Mouse (Mus musculus): ENCODE measurements around the gene Cep41. TPM values are rescaled to one million over a fixed set of nuclear protein-coding genes. Genes with fewer than 3 reads are reported as not detected.

Cep41 gene
- polyA plus RNA-seq, 1 experiment = 4.1 TPM

DNA sequence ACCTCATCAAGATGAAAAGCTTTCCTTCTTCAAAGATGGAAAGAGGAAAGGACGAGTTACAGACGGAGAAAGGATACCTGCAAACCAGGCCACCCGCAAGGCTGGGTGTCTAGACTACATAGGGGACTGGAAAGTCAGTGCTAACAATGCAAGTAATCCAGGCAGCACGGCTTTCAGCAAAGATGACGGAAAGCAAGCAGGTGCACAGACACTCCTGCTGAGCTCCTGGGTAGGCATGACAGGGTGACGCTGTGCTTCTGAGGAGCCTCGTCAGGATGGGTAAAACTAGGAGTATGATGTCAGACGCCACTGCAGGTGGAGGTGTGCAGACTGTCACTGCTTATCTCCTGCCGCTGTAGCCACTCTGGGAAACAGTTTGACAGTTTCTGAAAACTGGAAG is 16.0 kb downstream of the Cep41 start:
- no peak overlapping the region for H3K27ac ChIP-seq (ENCODE audit: insufficient read depth, low read length)
- 84% methylated on average over 9 of the region's 9 CpGs for WGBS
- H3K27me3 ChIP-seq (ENCODE audit: control insufficient read depth, insufficient read depth, low read length) = no peaks in the 10 kb centered on the region
- no peak for TF ChIP-seq POLR2A (IDR thresholded peaks at IDR 0.05; ENCODE audit: borderline replicate concordance, insufficient read depth, low read length)
- no peak for TF ChIP-seq CTCF (IDR thresholded peaks at IDR 0.05; ENCODE audit: borderline replicate concordance, insufficient read depth, low read depth, low read length)
- no peak for DNase-seq
- no peak overlapping the region for H3K4me3 ChIP-seq (replicated peaks; ENCODE audit: insufficient read depth, low read depth, low read length)
- peaks cover 2% of the 10 kb centered on the region; the same call in 1 of the 2 replicates for H3K4me1 ChIP-seq (ENCODE audit: control insufficient read depth, insufficient read depth, low read length)

DNA sequence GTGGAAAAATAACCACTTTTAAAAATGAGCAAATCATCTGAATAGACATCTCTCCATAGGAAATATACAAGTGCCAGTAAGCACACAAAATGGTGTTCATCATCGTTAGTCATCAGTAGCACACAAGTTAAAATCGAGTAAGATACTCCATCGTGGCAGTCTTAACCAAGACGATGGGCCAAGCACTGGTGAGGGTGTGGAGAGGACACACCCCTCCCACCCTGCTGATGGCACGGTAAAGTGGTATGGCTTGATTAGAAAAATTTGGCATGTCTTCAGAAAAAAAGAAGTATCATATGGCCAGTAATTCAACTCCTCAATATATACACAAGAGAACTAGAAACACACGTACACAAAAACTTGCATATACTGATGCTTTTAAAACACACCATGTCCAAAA is 17.0 kb downstream of the Cep41 start:
- H3K27ac ChIP-seq (ENCODE audit: insufficient read depth, low read length) = no peak overlapping the region
- WGBS = 84% methylated on average over 6 of the region's 6 CpGs
- TF ChIP-seq POLR2A (IDR thresholded peaks at IDR 0.05; ENCODE audit: borderline replicate concordance, insufficient read depth, low read length) (no peak), CTCF (IDR thresholded peaks at IDR 0.05; ENCODE audit: borderline replicate concordance, insufficient read depth, low read depth, low read length) (no peak)
- H3K4me3 ChIP-seq (replicated peaks; ENCODE audit: insufficient read depth, low read depth, low read length) = no peak overlapping the region
- peaks cover 2% of the 10 kb centered on the region; the same call in 1 of the 2 replicates for H3K4me1 ChIP-seq (ENCODE audit: control insufficient read depth, insufficient read depth, low read length)
- no peak for DNase-seq
- no peaks in the 10 kb centered on the region for H3K27me3 ChIP-seq (ENCODE audit: control insufficient read depth, insufficient read depth, low read length)

DNA sequence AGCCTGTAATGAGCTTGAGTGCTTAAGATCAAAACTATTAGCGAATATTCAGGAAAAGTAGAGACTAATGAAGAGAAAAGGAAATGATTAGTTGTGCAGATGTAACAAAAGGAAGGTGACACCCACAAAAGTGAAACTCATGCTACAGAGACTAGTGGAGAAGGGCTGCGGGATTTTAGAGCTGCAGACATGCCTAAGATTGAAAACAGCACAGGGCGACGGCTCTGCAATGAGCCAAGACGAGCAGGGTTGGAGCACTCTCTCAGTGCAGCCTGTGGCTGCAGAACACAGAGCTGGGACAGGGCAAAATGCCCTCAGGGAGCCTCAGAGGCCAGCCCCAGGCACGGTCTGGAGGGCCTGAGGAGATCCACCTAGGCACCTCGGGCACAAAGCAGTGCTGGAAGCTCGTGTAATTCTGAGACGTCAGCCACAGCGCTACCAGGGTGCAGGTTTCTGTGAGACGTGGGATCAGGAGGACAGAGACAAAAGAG is 18.2 kb downstream of the Cep41 start:
- DNase-seq = peak; percentile 12 to 32
- no peak overlapping the region for H3K27ac ChIP-seq (ENCODE audit: insufficient read depth, low read length)
- WGBS = 34% methylated on average over 11 of the region's 11 CpGs
- no peaks in the 10 kb centered on the region for H3K27me3 ChIP-seq (ENCODE audit: control insufficient read depth, insufficient read depth, low read length)
- H3K4me3 ChIP-seq (replicated peaks; ENCODE audit: insufficient read depth, low read depth, low read length) = no peak overlapping the region
- TF ChIP-seq POLR2A (IDR thresholded peaks at IDR 0.05; ENCODE audit: borderline replicate concordance, insufficient read depth, low read length) = no peak
- no peak for TF ChIP-seq CTCF (IDR thresholded peaks at IDR 0.05; ENCODE audit: borderline replicate concordance, insufficient read depth, low read depth, low read length)
- peaks cover 2% of the 10 kb centered on the region; the same call in 1 of the 2 replicates for H3K4me1 ChIP-seq (ENCODE audit: control insufficient read depth, insufficient read depth, low read length)

DNA sequence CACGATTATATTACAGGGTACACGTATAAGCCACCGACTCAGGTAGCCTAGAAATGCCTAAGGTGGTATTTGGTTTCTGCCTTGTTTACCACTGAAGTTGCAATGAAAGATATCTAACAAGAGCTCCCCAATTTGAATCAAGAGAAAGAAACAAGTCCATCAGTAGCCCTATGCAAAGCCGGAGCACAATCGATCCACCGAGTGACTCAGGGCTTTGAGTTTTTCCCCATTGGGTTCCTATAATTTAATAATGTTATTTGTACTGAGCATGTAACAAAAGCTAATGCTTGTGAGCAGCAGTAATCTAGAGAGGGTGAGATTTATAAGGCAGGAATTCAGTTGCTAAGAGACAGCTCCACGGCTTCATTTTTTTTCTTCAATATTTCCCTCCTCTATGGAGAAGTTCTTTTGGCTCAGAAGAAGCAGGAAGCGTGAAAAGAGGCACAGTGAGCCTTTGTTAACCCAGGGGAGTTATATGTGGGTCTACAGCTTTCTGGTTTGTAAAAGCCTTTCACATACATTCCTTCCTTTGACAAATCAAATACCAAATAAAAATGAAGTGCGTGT is 18.8 kb downstream of the Cep41 start:
- Histone ChIP-seq H3K4me1 (ENCODE audit: control insufficient read depth, insufficient read depth, low read length) (peaks cover 2% of the 10 kb centered on the region; the same call in 1 of the 2 replicates), H3K4me3 (replicated peaks; ENCODE audit: insufficient read depth, low read depth, low read length) (no peak overlapping the region), H3K27ac (ENCODE audit: insufficient read depth, low read length) (no peak overlapping the region), H3K27me3 (ENCODE audit: control insufficient read depth, insufficient read depth, low read length) (no peaks in the 10 kb centered on the region)
- TF ChIP-seq CTCF (IDR thresholded peaks at IDR 0.05; ENCODE audit: borderline replicate concordance, insufficient read depth, low read depth, low read length) (no peak), POLR2A (IDR thresholded peaks at IDR 0.05; ENCODE audit: borderline replicate concordance, insufficient read depth, low read length) (no peak)
- DNase-seq = no peak
- WGBS = 64% methylated on average over 9 of the region's 9 CpGs

DNA sequence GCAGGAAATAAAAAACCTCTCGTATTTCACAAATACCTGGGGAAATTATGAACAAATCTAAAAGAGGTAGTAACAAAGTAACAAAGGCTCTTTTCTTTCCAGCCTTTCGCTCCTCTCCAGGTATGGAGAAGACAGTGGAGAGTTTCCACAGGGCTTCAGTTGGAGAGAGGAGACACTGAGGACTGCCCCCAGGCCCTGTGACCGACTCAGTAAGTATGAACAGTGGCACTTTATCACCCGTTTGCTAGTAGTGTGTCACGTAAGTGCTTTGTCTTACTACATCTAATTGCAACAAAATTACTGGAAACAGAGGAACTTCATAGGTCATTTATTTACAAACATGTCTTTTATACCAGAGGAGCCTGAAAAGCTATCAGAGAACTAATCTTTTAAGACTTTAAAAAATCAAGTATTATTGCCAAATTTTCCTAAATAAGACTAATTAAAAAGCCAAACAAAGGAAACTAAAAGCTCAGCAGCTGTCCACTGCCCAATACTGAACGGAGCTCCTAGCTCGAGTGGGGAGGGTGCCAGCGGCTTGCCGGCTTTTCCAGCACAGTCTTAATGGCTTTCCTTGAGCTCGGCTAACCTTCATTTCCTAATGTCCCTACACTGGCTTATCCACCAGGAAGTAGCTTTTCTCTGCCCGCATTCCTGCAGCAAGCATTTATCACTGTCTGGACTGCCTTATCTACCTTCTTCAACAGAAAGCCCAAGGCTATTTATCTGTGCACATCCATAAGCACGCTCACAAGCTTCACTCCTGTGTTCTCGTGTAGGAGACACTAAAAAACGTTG is 19.6 kb downstream of the Cep41 start:
- H3K4me3 ChIP-seq (replicated peaks; ENCODE audit: insufficient read depth, low read depth, low read length) = peak overlapping the region; percentile 8
- H3K27ac ChIP-seq (ENCODE audit: insufficient read depth, low read length) = no peak overlapping the region
- TF ChIP-seq CTCF (IDR thresholded peaks at IDR 0.05; ENCODE audit: borderline replicate concordance, insufficient read depth, low read depth, low read length) (no peak), POLR2A (IDR thresholded peaks at IDR 0.05; ENCODE audit: borderline replicate concordance, insufficient read depth, low read length) (no peak)
- no peaks in the 10 kb centered on the region for H3K27me3 ChIP-seq (ENCODE audit: control insufficient read depth, insufficient read depth, low read length)
- DNase-seq = peak in 1 of 2 experiments; percentile 14
- 41% methylated on average over 14 of the region's 14 CpGs for WGBS
- peaks cover 2% of the 10 kb centered on the region; the same call in 1 of the 2 replicates for H3K4me1 ChIP-seq (ENCODE audit: control insufficient read depth, insufficient read depth, low read length)

DNA sequence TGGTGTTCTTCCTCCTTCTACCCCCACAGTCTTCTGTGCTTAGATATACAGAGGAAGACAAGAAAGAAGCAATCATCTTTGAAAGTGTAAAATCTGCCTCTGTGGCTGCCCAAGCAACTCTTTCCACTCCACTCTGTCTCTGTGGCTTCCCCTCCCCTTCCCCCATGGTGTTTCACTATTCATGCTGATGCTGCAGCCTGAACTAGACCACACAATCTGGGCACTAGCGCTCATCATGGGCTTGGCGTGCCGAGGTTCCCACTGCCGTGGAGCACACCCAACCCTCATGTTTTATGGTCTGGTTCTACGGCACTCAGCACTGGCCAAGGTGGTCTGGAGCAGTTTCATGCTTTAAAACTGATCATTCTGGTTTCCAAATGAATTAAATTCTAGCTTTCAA is 21.9 kb downstream of the Cep41 start:
- Histone ChIP-seq H3K27ac (ENCODE audit: insufficient read depth, low read length) (no peak overlapping the region), H3K4me3 (replicated peaks; ENCODE audit: insufficient read depth, low read depth, low read length) (no peak overlapping the region), H3K27me3 (ENCODE audit: control insufficient read depth, insufficient read depth, low read length) (no peaks in the 10 kb centered on the region), H3K4me1 (ENCODE audit: control insufficient read depth, insufficient read depth, low read length) (no peaks in the 10 kb centered on the region)
- WGBS = 64% methylated on average over 5 of the region's 5 CpGs
- TF ChIP-seq CTCF (IDR thresholded peaks at IDR 0.05; ENCODE audit: borderline replicate concordance, insufficient read depth, low read depth, low read length) = no peak
- no peak for TF ChIP-seq POLR2A (IDR thresholded peaks at IDR 0.05; ENCODE audit: borderline replicate concordance, insufficient read depth, low read length)
- no peak for DNase-seq

DNA sequence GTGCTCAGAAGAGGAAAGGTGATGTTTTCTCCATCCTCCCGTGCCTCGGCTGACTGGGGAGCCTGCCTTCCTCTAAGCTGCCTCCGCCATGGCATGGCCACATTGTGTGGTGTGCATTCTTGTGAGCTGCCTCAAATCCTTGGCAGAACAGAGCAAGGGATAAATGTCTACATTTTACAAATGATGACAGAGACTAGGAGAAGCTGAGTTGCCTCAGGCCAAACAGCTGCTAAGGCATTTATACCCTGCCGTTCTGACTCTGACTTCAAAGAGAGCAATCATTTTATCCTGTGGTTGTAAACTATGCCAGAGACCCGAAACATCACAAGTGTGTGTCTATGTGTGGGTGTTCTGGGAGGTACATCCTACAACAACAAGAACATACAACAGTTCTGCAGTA is 26.0 kb downstream of the Cep41 start:
- Histone ChIP-seq H3K27me3 (ENCODE audit: control insufficient read depth, insufficient read depth, low read length) (no peaks in the 10 kb centered on the region), H3K4me1 (ENCODE audit: control insufficient read depth, insufficient read depth, low read length) (no peaks in the 10 kb centered on the region), H3K4me3 (replicated peaks; ENCODE audit: insufficient read depth, low read depth, low read length) (no peak overlapping the region), H3K27ac (ENCODE audit: insufficient read depth, low read length) (no peak overlapping the region)
- TF ChIP-seq CTCF (IDR thresholded peaks at IDR 0.05; ENCODE audit: borderline replicate concordance, insufficient read depth, low read depth, low read length) (no peak), POLR2A (IDR thresholded peaks at IDR 0.05; ENCODE audit: borderline replicate concordance, insufficient read depth, low read length) (no peak)
- no peak for DNase-seq
- 59% methylated on average over 5 of the region's 5 CpGs for WGBS

DNA sequence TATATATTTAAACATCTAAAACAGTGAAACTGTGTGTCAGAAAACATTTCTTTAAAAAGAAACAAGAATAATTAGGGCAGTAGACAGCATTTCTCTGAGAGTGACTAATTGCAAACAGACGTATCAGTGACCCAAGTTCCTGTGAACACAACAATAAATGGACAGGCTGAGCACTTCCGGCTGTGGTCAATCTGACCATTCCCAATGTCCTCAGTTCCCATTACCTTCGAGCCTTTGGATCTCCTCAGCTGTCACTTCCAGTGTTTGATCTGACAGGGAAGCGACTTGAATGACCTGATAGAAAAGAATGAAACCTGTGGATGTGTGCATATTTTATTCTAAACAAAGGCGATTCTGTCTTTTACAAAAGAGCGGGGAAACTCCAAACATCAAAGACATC is 27.5 kb downstream of the Cep41 start:
- no peak for DNase-seq
- 65% methylated on average over 6 of the region's 6 CpGs for WGBS
- Histone ChIP-seq H3K27me3 (ENCODE audit: control insufficient read depth, insufficient read depth, low read length) (no peaks in the 10 kb centered on the region), H3K4me1 (ENCODE audit: control insufficient read depth, insufficient read depth, low read length) (no peaks in the 10 kb centered on the region), H3K27ac (ENCODE audit: insufficient read depth, low read length) (no peak overlapping the region), H3K4me3 (replicated peaks; ENCODE audit: insufficient read depth, low read depth, low read length) (no peak overlapping the region)
- no peak for TF ChIP-seq CTCF (IDR thresholded peaks at IDR 0.05; ENCODE audit: borderline replicate concordance, insufficient read depth, low read depth, low read length)
- no peak for TF ChIP-seq POLR2A (IDR thresholded peaks at IDR 0.05; ENCODE audit: borderline replicate concordance, insufficient read depth, low read length)
